Comparison of ENCODE assay signal across 17 mouse cellular contexts in the genomic region with DNA sequence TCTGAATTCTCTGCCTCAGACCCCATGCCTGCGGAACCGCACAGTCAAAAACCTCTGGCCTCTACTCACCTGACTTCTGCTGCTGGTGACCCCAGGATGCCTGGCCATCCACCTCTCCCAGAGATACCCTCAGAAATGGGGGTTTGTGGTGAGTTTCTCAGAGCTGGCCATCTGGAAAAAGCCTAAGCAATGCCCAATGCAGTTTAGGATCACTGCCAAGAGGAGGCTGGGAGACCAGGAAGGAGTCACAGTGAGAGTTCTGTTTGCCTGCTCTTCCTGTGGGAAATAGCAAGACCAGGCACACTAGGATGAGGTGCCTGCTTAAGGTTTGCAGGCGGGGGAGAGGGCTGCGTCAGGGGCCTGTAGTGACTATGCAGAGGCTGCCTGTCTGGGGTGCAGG. TPM values are rescaled to one million over a fixed set of nuclear protein-coding genes. Genes with fewer than 3 reads are reported as not detected.
A peak's percentile ranks its signal among the peaks of the same experiment; 100 is the strongest.
DNase-seq lines count a peak whose midpoint lies in the region.
"Had no signal": no experiment of that assay in that cellular context is flagged by ENCODE, and none has a peak within 500 bp of the region (broad histone marks: within the 10 kb centered on the region; RNA-seq: fewer than 3 reads in every experiment).

No protein-coding gene starts in this region.

- peak; percentile 47 for DNase-seq in cerebellum, adult 11-12 months
- no peak for DNase-seq in cerebellum, postnatal 4 days (ENCODE audit: low spot score in 2 of 2)
- peak; percentile 55 for DNase-seq in heart, embryonic 10.5 days (ENCODE audit: low spot score)
- no peak for DNase-seq in heart, adult 9 months (ENCODE audit: low spot score in 2 of 2)
- peak; percentile 42 to 55 for DNase-seq in cerebellum, postnatal 14 days
- DNase-seq in embryo, embryonic 10.5 days (ENCODE audit: low spot score): no peak
- DNase-seq in kidney, postnatal 14 days: no peak
- DNase-seq: adrenal gland, postnatal 10 days; B cell, adult 2 months; gastrocnemius, postnatal 36 days; heart, adult 18-20 months; kidney, adult 8-10 months had no signal

- no peaks in the 10 kb centered on the region for H3K9me3 ChIP-seq in heart, embryonic 10.5 days
- H3K9me3 ChIP-seq: embryonic facial prominence, embryonic 15.5 days; forebrain, embryonic 15.5 days; G1E; heart, embryonic 12.5 days had no signal

- no peaks in the 10 kb centered on the region for H3K27me3 ChIP-seq in heart, embryonic 10.5 days (ENCODE audit: insufficient read depth, poor library complexity, severe bottlenecking)
- H3K27me3 ChIP-seq: embryonic facial prominence, embryonic 15.5 days; forebrain, embryonic 15.5 days; heart, embryonic 12.5 days had no signal

- peaks cover 80% of the 10 kb centered on the region for H3K36me3 ChIP-seq in heart, embryonic 10.5 days

- no peak overlapping the region for H3K27ac ChIP-seq in heart, embryonic 10.5 days
- H3K27ac ChIP-seq: embryonic facial prominence, embryonic 15.5 days; forebrain, embryonic 15.5 days had no signal

- no peaks in the 10 kb centered on the region for H3K4me1 ChIP-seq in heart, embryonic 10.5 days
- H3K4me1 ChIP-seq: embryonic facial prominence, embryonic 15.5 days; forebrain, embryonic 15.5 days; heart, embryonic 12.5 days had no signal

- H3K4me3 ChIP-seq in heart, embryonic 10.5 days: no peak overlapping the region
- H3K4me3 ChIP-seq: embryonic facial prominence, embryonic 15.5 days; erythroblast, embryonic 14.5 days; forebrain, embryonic 15.5 days; heart, embryonic 12.5 days had no signal

- WGBS in heart, embryonic 10.5 days: 85% methylated on average over 4 of the region's 4 CpGs

RNA-seq across cellular contexts. Expression of a gene that starts 19.4 kb away (rescaled TPM):
- 5.9 and 7.2 TPM in 2 replicates for polyA plus RNA-seq in heart, embryonic 10.5 days (2016; fragmentation: Nextera tagmentation; extraction: Ambion mirVana)

RNA-seq across cellular contexts. Expression of a gene that starts 42.3 kb away (rescaled TPM):
- polyA plus RNA-seq in heart, embryonic 10.5 days (2016; fragmentation: Nextera tagmentation; extraction: Ambion mirVana): 6.9 and 10.1 TPM in 2 replicates

RNA-seq across cellular contexts. Expression of a gene that starts 43.3 kb away (rescaled TPM):
- polyA plus RNA-seq in heart, embryonic 10.5 days (2016; fragmentation: Nextera tagmentation; extraction: Ambion mirVana): 10.3 and 11.3 TPM in 2 replicates

RNA-seq across cellular contexts. Expression of a gene that starts 53.8 kb away (rescaled TPM):
- polyA plus RNA-seq in heart, embryonic 10.5 days (2016; fragmentation: Nextera tagmentation; extraction: Ambion mirVana): 146 and 153 TPM in 2 replicates

RNA-seq across cellular contexts. Expression of a gene that starts 56.2 kb away (rescaled TPM):
- polyA plus RNA-seq in heart, embryonic 10.5 days (2016; fragmentation: Nextera tagmentation; extraction: Ambion mirVana): 5.5 and 9.0 TPM in 2 replicates

Comparison
In these comparisons a context has a peak if more than half of its experiments do, and no peak if none do; other contexts are left out.
1. DNase-seq: peak in cerebellum, adult 11-12 months (single experiment), heart, embryonic 10.5 days (single experiment) and cerebellum, postnatal 14 days (2 of 2); none in cerebellum, postnatal 4 days (0 of 2), heart, adult 9 months (0 of 2), embryo, embryonic 10.5 days (single experiment) and kidney, postnatal 14 days (single experiment).